Mouse (Mus musculus) retina, postnatal 1 day (tissue): ENCODE measurements around the gene Mylpf.

Experiments
- DNase-seq: peaks from one replicate; pipeline ENCODE4 v3.0.0-alpha.2; 2012

Mylpf gene

DNA sequence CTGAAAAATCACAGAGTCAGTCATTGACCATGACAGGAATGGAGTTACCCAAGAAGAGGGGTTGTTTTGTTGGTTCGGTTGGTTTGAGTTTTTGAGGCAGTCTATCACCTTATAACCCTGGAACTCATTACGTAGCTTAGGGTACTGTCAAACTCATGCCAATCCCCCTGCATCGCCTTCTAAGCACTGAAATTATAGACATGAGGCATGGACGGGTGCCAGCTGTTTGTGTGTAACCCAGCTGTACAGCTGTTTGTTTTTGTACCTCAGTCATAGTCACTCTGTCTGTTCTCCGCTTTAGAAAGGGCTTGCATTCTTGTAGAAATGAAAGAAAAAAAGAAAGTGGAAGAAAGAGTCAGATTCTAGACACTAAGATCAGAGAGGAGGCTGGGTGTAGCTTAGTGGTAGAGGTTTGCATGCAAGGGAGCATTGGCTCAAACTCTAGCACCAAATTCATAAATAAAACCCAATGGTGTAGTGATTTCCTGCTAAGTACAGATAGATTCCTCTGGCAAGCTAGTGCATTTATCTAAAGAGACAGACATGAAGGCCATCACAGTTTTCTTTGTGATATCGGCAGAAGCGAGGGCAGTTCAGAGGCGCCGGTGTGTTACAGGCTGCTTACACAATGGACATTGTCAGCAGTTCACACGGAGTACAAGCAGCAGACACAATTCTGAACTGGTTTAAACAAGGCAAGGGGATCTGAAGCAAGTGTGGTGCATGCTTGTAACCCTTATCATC is 53.7 kb downstream of the Mylpf start:
- DNase-seq: no peak

- no peak for DNase-seq
These were observed 54.8 kb downstream of the Mylpf start for GRCm38 (mm10) chr7:127263526-127263925.
